Mouse (Mus musculus): ENCODE results near the gene Ticam1.

GRCm38 (mm10) chr17:56271609-56272253, 4.9 kb downstream of the Ticam1 start:
- no peak for TF ChIP-seq CTCF (IDR thresholded peaks at IDR 0.05; ENCODE audit: low read depth, low read length)
- no peak for TF ChIP-seq POLR2A (IDR thresholded peaks at IDR 0.05; ENCODE audit: insufficient read depth, low read length)

Measured in ES-Bruce4 (cell line).